8 mouse cellular contexts compared by ENCODE assay signal in the genomic region with DNA sequence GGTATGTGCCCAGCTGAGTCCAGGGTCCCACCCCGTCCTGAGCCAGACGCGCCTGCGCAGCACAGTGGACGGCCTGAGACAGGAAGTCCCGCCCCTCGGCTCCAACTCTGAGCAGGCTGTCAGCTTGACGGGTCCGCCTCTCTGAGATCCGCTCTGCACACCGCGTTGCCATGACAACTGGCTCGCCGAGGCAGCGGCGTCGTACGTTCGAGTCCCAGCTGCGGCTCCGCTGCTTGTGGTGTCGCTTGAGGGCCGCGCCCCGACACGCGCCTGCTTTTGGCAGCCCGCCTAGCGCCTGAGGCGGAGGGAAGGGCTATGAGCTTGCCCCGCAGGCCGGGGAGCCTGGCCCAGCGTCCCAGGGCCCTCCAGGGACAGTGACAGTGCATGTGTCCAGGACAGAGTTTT. TPM values are rescaled to one million over a fixed set of nuclear protein-coding genes. Genes with fewer than 3 reads are reported as not detected.
A peak's percentile ranks its signal among the peaks of the same experiment; 100 is the strongest.
DNase-seq lines count a peak whose midpoint lies in the region; ATAC-seq and TF ChIP-seq lines count a peak whose summit lies in the region.

No protein-coding gene starts in this region.

- no peaks in the 10 kb centered on the region for H3K36me3 ChIP-seq in ES-Bruce4 (ENCODE audit: control insufficient read depth, insufficient read depth, low read length, poor library complexity, severe bottlenecking)
- no peaks in the 10 kb centered on the region for H3K36me3 ChIP-seq in forebrain, embryonic 16.5 days (ENCODE audit: control insufficient read depth, insufficient read depth)

- H3K27me3 ChIP-seq in ES-Bruce4 (ENCODE audit: control insufficient read depth, insufficient read depth, low read length, poor library complexity, severe bottlenecking), result no peaks in the 10 kb centered on the region
- H3K27me3 ChIP-seq in forebrain, embryonic 16.5 days (replicated peaks; ENCODE audit: control insufficient read depth, insufficient read depth, low read length), result no peaks in the 10 kb centered on the region

- no peak overlapping the region for H3K9ac ChIP-seq in ES-Bruce4 (ENCODE audit: low read depth, poor library complexity, severe bottlenecking)
- H3K9ac ChIP-seq in forebrain, embryonic 16.5 days (replicated peaks; ENCODE audit: low read depth, low read length), result peak overlapping the region; percentile 47

- no peak for TF ChIP-seq EP300 in ES-Bruce4 (IDR thresholded peaks at IDR 0.05; ENCODE audit: insufficient read depth, low read depth, low read length)

- H3K27ac ChIP-seq in ES-Bruce4 (ENCODE audit: insufficient read depth, low read length), result no peak overlapping the region
- H3K27ac ChIP-seq in forebrain, embryonic 16.5 days (ENCODE audit: low read length), result peak overlapping the region; percentile 16; the same call in 1 of the 2 replicates

- H3K9me3 ChIP-seq in ES-Bruce4 (replicated peaks; ENCODE audit: control insufficient read depth, insufficient read depth, low read length, poor library complexity, severe bottlenecking), result no peaks in the 10 kb centered on the region
- no peaks in the 10 kb centered on the region for H3K9me3 ChIP-seq in forebrain, embryonic 16.5 days (ENCODE audit: control insufficient read depth, low read length)

- peaks cover 5% of the 10 kb centered on the region for H3K4me1 ChIP-seq in ES-Bruce4 (ENCODE audit: control insufficient read depth, insufficient read depth, low read length)
- peaks cover 14% of the 10 kb centered on the region for H3K4me1 ChIP-seq in forebrain, embryonic 16.5 days (replicated peaks; ENCODE audit: control insufficient read depth, insufficient read depth, low read length)

- 2% methylated on average over 33 of the region's 33 CpGs for WGBS in forebrain, embryonic 16.5 days

- peak overlapping the region; percentile 39; the same call in 1 of the 2 replicates for H3K4me3 ChIP-seq in ES-Bruce4 (ENCODE audit: low read depth, low read length)
- peak overlapping the region; percentile 40 for H3K4me3 ChIP-seq in forebrain, embryonic 16.5 days (replicated peaks; ENCODE audit: low read length)

- peak; percentile 61 for TF ChIP-seq POLR2A in ES-Bruce4 (IDR thresholded peaks at IDR 0.05; ENCODE audit: insufficient read depth, low read length)

- H3K4me2 ChIP-seq in forebrain, embryonic 16.5 days (ENCODE audit: low read length), result peak overlapping the region; percentile 58

- peak; percentile 64 to 65 for DNase-seq in cerebellum, adult 18-20 months
- DNase-seq in heart, postnatal 4 days, result peak; percentile 90
- peak; percentile 76 to 81 for DNase-seq in layer of hippocampus, adult 8-10 months (ENCODE audit: low spot score in 2 of 2)
- peak; percentile 93 for DNase-seq in lung, postnatal 10 days
- DNase-seq in ovary, postnatal 14 days (ENCODE audit: low spot score), result peak; percentile 72
- DNase-seq in thymus, postnatal 0 days (ENCODE audit: low spot score), result peak; percentile 90

- ATAC-seq in forebrain, embryonic 16.5 days, result peak; percentile 93

- TF ChIP-seq CTCF in ES-Bruce4 (IDR thresholded peaks at IDR 0.05; ENCODE audit: low read depth, low read length), result no peak

RNA-seq across cellular contexts. Expression of gene Nptx1, which starts 23.0 kb away (rescaled TPM):
- polyA plus RNA-seq in ES-Bruce4 (2011; ENCODE audit: insufficient read depth, insufficient read length, low read depth, missing spikeins), result 0.21 TPM in 1 of 2 replicates, not detected in the other
- 8.6 and 9.8 TPM in 2 replicates for polyA plus RNA-seq in forebrain, embryonic 16.5 days (2015; fragmentation: Nextera tagmentation; extraction: Ambion mirVana)
- under 1 TPM; 0.50 to 0.74 TPM for total RNA-seq in heart, postnatal 4 days (2021)
- 100 to 1,000 TPM; 330 to 455 (median 386) TPM for total RNA-seq in layer of hippocampus, adult 8-10 months (2022)
- polyA plus RNA-seq in thymus, postnatal 0 days (2015; fragmentation: Nextera tagmentation; extraction: Ambion mirVana), result 0.23 and 0.31 TPM in 2 replicates

RNA-seq across cellular contexts. Expression of gene Endov, which starts 33.4 kb away (rescaled TPM):
- 6.5 and 7.7 TPM in 2 replicates for polyA plus RNA-seq in ES-Bruce4 (2011; ENCODE audit: insufficient read depth, insufficient read length, low read depth, missing spikeins)
- polyA plus RNA-seq in forebrain, embryonic 16.5 days (2015; fragmentation: Nextera tagmentation; extraction: Ambion mirVana), result 16.2 and 21.0 TPM in 2 replicates
- total RNA-seq in heart, postnatal 4 days (2021), result 10 to 100 TPM; 15.7 to 17.4 TPM
- total RNA-seq in layer of hippocampus, adult 8-10 months (2022), result 10 to 100 TPM; 28.8 to 39.7 (median 32.2) TPM
- 17.8 and 19.4 TPM in 2 replicates for polyA plus RNA-seq in thymus, postnatal 0 days (2015; fragmentation: Nextera tagmentation; extraction: Ambion mirVana)
